In the genomic region with DNA sequence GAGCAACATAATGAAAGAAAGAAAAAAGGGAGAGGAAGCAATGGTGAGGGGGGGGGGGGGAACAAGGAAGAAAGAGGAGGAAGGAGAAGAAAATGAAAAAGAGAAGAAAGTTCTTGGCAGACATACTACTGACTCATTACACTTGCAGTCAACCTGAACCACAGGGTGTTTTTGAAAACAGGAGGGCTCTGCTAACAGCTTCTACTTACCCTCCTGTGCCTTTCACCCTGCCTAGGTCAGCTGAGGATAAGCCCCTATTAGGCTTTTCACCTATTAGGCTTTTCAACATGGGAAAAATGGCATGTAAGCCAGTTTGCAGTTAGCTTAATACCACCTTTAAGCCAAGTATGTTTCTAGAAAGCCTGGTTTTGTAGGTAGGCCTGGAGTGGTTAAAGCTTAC, we compare ENCODE assay signal across 26 mouse cellular contexts. TPM values are rescaled to one million over a fixed set of nuclear protein-coding genes. Genes with fewer than 3 reads are reported as not detected.
A peak's percentile ranks its signal among the peaks of the same experiment; 100 is the strongest.
DNase-seq lines count a peak whose midpoint lies in the region; ATAC-seq and TF ChIP-seq lines count a peak whose summit lies in the region.
"Had no signal": no experiment of that assay in that cellular context is flagged by ENCODE, and none has a peak within 500 bp of the region (broad histone marks: within the 10 kb centered on the region; RNA-seq: fewer than 3 reads in every experiment).

No protein-coding gene starts in this region.

- no peak for ATAC-seq in liver, embryonic 13.5 days (ENCODE audit: low read depth)
- ATAC-seq in liver, postnatal 0 days, result no peak
- ATAC-seq: activated CD4-positive, CD25-positive, alpha-beta regulatory T cell, adult 4 months; forebrain, embryonic 15.5 days; midbrain, embryonic 15.5 days had no signal

- no peak overlapping the region for H3K4me3 ChIP-seq in liver, embryonic 13.5 days (replicated peaks)
- H3K4me3 ChIP-seq in liver, postnatal 0 days (ENCODE audit: low read depth, low read length), result no peak overlapping the region
- H3K4me3 ChIP-seq in MEL (ENCODE audit: control insufficient read depth in 1 of 2, insufficient read depth in 1 of 2, low read depth in 2 of 2, low read length in 2 of 2), result peak overlapping the region; percentile 85 to 91
- H3K4me3 ChIP-seq: limb, embryonic 12.5 days had no signal

- no peak for TF ChIP-seq CTCF in liver, postnatal 0 days (IDR thresholded peaks at IDR 0.05; ENCODE audit: low read depth)
- no peak for TF ChIP-seq CTCF in MEL (IDR thresholded peaks at IDR 0.05 in 2 of 3, conservative IDR thresholded peaks at IDR 0.05 in 1 of 3; ENCODE audit: control insufficient read depth in 1 of 3, insufficient read depth in 1 of 3, low read depth in 2 of 3, low read length in 3 of 3, poor library complexity in 1 of 3, severe bottlenecking in 1 of 3)

- TF ChIP-seq EP300 in liver, postnatal 0 days (IDR thresholded peaks at IDR 0.05; ENCODE audit: low read depth), result no peak
- peak in 1 of 2 experiments; percentile 55; a peak in 1 of 4 replicates for TF ChIP-seq EP300 in MEL (IDR thresholded peaks at IDR 0.05; ENCODE audit: low read depth in 1 of 2, low read length in 2 of 2)

- H3K27me3 ChIP-seq in liver, embryonic 13.5 days, result no peaks in the 10 kb centered on the region
- no peaks in the 10 kb centered on the region for H3K27me3 ChIP-seq in liver, postnatal 0 days (ENCODE audit: insufficient read depth, low read length)
- H3K27me3 ChIP-seq in MEL (ENCODE audit: control insufficient read depth in 1 of 2, insufficient read depth in 2 of 2, low read length in 2 of 2), result no peaks in the 10 kb centered on the region
- H3K27me3 ChIP-seq in splenic B cell, adult 2 months (ENCODE audit: control insufficient read depth, insufficient read depth, low read length, poor library complexity, severe bottlenecking), result no peaks in the 10 kb centered on the region
- H3K27me3 ChIP-seq: embryonic facial prominence, embryonic 13.5 days; forebrain, embryonic 15.5 days; hindbrain, embryonic 15.5 days; kidney, embryonic 15.5 days; limb, embryonic 12.5 days; lung, embryonic 15.5 days; midbrain, embryonic 15.5 days had no signal

- TF ChIP-seq RAD21 in MEL (IDR thresholded peaks at IDR 0.05; ENCODE audit: low read depth, low read length), result no peak

- H3K79me2 ChIP-seq in MEL (ENCODE audit: control insufficient read depth, insufficient read depth, low read length, poor library complexity), result peaks cover 31% of the 10 kb centered on the region

- no peaks in the 10 kb centered on the region for H3K9me3 ChIP-seq in liver, embryonic 13.5 days (replicated peaks)
- H3K9me3 ChIP-seq in liver, postnatal 0 days (ENCODE audit: low read length), result no peaks in the 10 kb centered on the region
- H3K9me3 ChIP-seq in MEL (replicated peaks; ENCODE audit: insufficient read depth, low read length), result no peaks in the 10 kb centered on the region
- H3K9me3 ChIP-seq: embryonic facial prominence, embryonic 13.5 days; forebrain, embryonic 15.5 days; G1E; hindbrain, embryonic 15.5 days; kidney, embryonic 15.5 days; limb, embryonic 12.5 days; lung, embryonic 15.5 days; midbrain, embryonic 15.5 days had no signal

- H3K4me2 ChIP-seq in liver, embryonic 13.5 days, result no peak overlapping the region
- H3K4me2 ChIP-seq in liver, postnatal 0 days (ENCODE audit: low read depth, low read length), result no peak overlapping the region

- H3K4me1 ChIP-seq in liver, embryonic 13.5 days (replicated peaks), result peaks cover 54% of the 10 kb centered on the region
- H3K4me1 ChIP-seq in liver, postnatal 0 days (ENCODE audit: insufficient read depth), result peaks cover 44% of the 10 kb centered on the region
- peaks cover 27 to 31% of the 10 kb centered on the region in 2 experiments for H3K4me1 ChIP-seq in MEL (ENCODE audit: control insufficient read depth in 1 of 2, insufficient read depth in 2 of 2, low read length in 2 of 2)

- no peak for DNase-seq in liver, embryonic 13.5 days
- DNase-seq in liver, postnatal 0 days, result no peak
- DNase-seq in 416B (ENCODE audit: low read depth), result peak; percentile 27
- DNase-seq in MEL (ENCODE audit: low read depth, low spot score), result peak; percentile 84
- DNase-seq in splenic B cell, adult 2 months (ENCODE audit: low read depth, low spot score), result peak; percentile 24
- DNase-seq in lung, postnatal 36 days, result no peak
- DNase-seq in left cerebral cortex, adult 11 months (ENCODE audit: low spot score), result no peak
- DNase-seq: adrenal gland, adult 8-10 months; cerebellum, adult 2 months; cerebellum, postnatal 25 days; lung, postnatal 4 days; right cerebral cortex, adult 18-20 months; right cerebral cortex, postnatal 4 days had no signal

- H3K27ac ChIP-seq in liver, embryonic 13.5 days, result 0 out of 2 replicates have a peak overlapping the region, but pooled peaks have one; percentile 47
- no peak overlapping the region for H3K27ac ChIP-seq in liver, postnatal 0 days (ENCODE audit: low read depth)
- peak overlapping the region; percentile 90 for H3K27ac ChIP-seq in MEL (ENCODE audit: control insufficient read depth, low read depth, low read length)
- H3K27ac ChIP-seq: embryonic facial prominence, embryonic 13.5 days; forebrain, embryonic 15.5 days; hindbrain, embryonic 15.5 days; limb, embryonic 12.5 days; liver, embryonic 14.5 days; midbrain, embryonic 15.5 days had no signal

- TF ChIP-seq POLR2A in MEL (IDR thresholded peaks at IDR 0.05; ENCODE audit: control insufficient read depth in 1 of 2, insufficient read depth in 1 of 2, low read depth in 1 of 2, low read length in 2 of 2, poor library complexity in 1 of 2), result no peak

- no peak overlapping the region for H3K9ac ChIP-seq in liver, embryonic 13.5 days
- no peak overlapping the region for H3K9ac ChIP-seq in liver, postnatal 0 days (replicated peaks)
- peak overlapping the region; percentile 55 for H3K9ac ChIP-seq in MEL (ENCODE audit: control insufficient read depth, low read depth, low read length, poor library complexity, severe bottlenecking)
- H3K9ac ChIP-seq: embryonic facial prominence, embryonic 13.5 days; forebrain, embryonic 15.5 days; hindbrain, embryonic 15.5 days; kidney, embryonic 15.5 days; limb, embryonic 12.5 days; midbrain, embryonic 15.5 days had no signal

- 0 out of 2 replicates have a peak, but pooled peaks cover 3% of the 10 kb centered on the region for H3K36me3 ChIP-seq in liver, embryonic 13.5 days
- no peaks in the 10 kb centered on the region; the same call in 1 of the 2 replicates for H3K36me3 ChIP-seq in liver, postnatal 0 days (replicated peaks; ENCODE audit: insufficient read depth, low read length)
- peaks cover 1 to 34% of the 10 kb centered on the region in 2 experiments; a peak in 2 of 4 replicates for H3K36me3 ChIP-seq in MEL (ENCODE audit: control insufficient read depth in 1 of 2, insufficient read depth in 2 of 2, low read length in 2 of 2)
- H3K36me3 ChIP-seq in splenic B cell, adult 2 months (ENCODE audit: control insufficient read depth, insufficient read depth, low read length, poor library complexity, severe bottlenecking), result no peaks in the 10 kb centered on the region
- H3K36me3 ChIP-seq: embryonic facial prominence, embryonic 13.5 days; forebrain, embryonic 15.5 days; hindbrain, embryonic 15.5 days; kidney, embryonic 15.5 days; limb, embryonic 12.5 days; lung, embryonic 15.5 days; midbrain, embryonic 15.5 days had no signal

TF ChIP-seq in MEL, 35 proteins besides CTCF, POLR2A, EP300 and RAD21:
- TF ChIP-seq TBP (IDR thresholded peaks at IDR 0.05; ENCODE audit: low read depth, low read length) (peak; percentile 62), TAL1 (IDR thresholded peaks at IDR 0.05; ENCODE audit: low read length) (no peak), MAX (IDR thresholded peaks at IDR 0.05; ENCODE audit: low read length) (no peak), MAZ (IDR thresholded peaks at IDR 0.05; ENCODE audit: low read depth, low read length) (peak; percentile 65; the same call in 1 of the 2 replicates), TCF12 (IDR thresholded peaks at IDR 0.05; ENCODE audit: low read depth, low read length) (peak; percentile 1; the same call in 1 of the 2 replicates), KAT2A (conservative IDR thresholded peaks at IDR 0.05; ENCODE audit: low read depth, low read length) (no peak), SIN3A (IDR thresholded peaks at IDR 0.05; ENCODE audit: low read length) (no peak), USF2 (IDR thresholded peaks at IDR 0.05; ENCODE audit: borderline replicate concordance in 1 of 2, insufficient read depth in 1 of 2, low read depth in 1 of 2, low read length in 2 of 2) (no peak), ETS1 (IDR thresholded peaks at IDR 0.05; ENCODE audit: low read depth, low read length) (peak; percentile 40; the same call in 1 of the 2 replicates), NRF1 (IDR thresholded peaks at IDR 0.05; ENCODE audit: insufficient read depth, low read depth, low read length, poor library complexity, severe bottlenecking) (no peak)
TF ChIP-seq in MEL: peak in this region for 4.

RNA-seq across cellular contexts. Expression of gene Ina, which starts 51.1 kb away (rescaled TPM):
- 0.58 and 0.71 TPM in 2 replicates for polyA plus RNA-seq in liver, embryonic 13.5 days (2015; fragmentation: Nextera tagmentation; extraction: Ambion mirVana)
- polyA plus RNA-seq in liver, postnatal 0 days (2015; fragmentation: Nextera tagmentation; extraction: Ambion mirVana), result not detected in 2 replicates
- not detected in 2 replicates for total RNA-seq in MEL (2012; rRNA removed)
- polyA plus RNA-seq in MEL (2012; ENCODE audit: insufficient read depth in 1 of 2, insufficient read length in 2 of 2, low read depth in 1 of 2, low replicate concordance in 2 of 2, missing spikeins in 1 of 2), result not detected
- total RNA-seq: gastrocnemius, adult 8-10 months; hematopoietic stem cell, adult 5-6 weeks had no signal
- polyA plus RNA-seq: activated CD4-positive, CD25-positive, alpha-beta regulatory T cell, adult 4 months; G1E; heart, postnatal 0 days had no signal

RNA-seq across cellular contexts. Expression of gene Nt5c2, which starts 51.5 kb away (rescaled TPM):
- polyA plus RNA-seq in liver, embryonic 13.5 days (2015; fragmentation: Nextera tagmentation; extraction: Ambion mirVana), result 61.0 and 69.1 TPM in 2 replicates
- polyA plus RNA-seq in liver, postnatal 0 days (2015; fragmentation: Nextera tagmentation; extraction: Ambion mirVana), result 30.2 and 36.1 TPM in 2 replicates
- 64.6 and 65.0 TPM in 2 replicates for total RNA-seq in MEL (2012; rRNA removed)
- polyA plus RNA-seq in MEL (2012; ENCODE audit: insufficient read depth in 1 of 2, insufficient read length in 2 of 2, low read depth in 1 of 2, low replicate concordance in 2 of 2, missing spikeins in 1 of 2), result 100 to 1,000 TPM; 147 to 455 TPM

Comparison
In these comparisons a context has a peak if more than half of its experiments do, and no peak if none do; other contexts are left out.
1. DNase-seq: peak in 416B (single experiment), MEL (single experiment) and splenic B cell, adult 2 months (single experiment); none in liver, embryonic 13.5 days (single experiment), liver, postnatal 0 days (single experiment), lung, postnatal 36 days (single experiment) and left cerebral cortex, adult 11 months (single experiment).
2. H3K4me3 ChIP-seq: peak in MEL (2 of 2); none in liver, embryonic 13.5 days (single experiment) and liver, postnatal 0 days (single experiment).